Mouse (Mus musculus) bone marrow, adult 2 months (tissue): ENCODE measurements around the gene Inf2.
A peak's percentile ranks its signal among the peaks of the same experiment; 100 is the strongest.

Experiments used
- CTCF ChIP-seq: fragments of 200-500 bp; IDR thresholded peaks from 2 replicates; pipeline ENCODE4 v1.5.1; 2011; ENCODE audit warnings: low read length, control low read depth; ENCODE audit not compliant: control insufficient read depth, insufficient read depth
- POLR2A ChIP-seq: fragments of 200-500 bp; IDR thresholded peaks from 2 replicates; pipeline ENCODE4 v1.6.1; 2011; ENCODE audit warnings: low read depth, mild to moderate bottlenecking, control low read depth, low read length, borderline replicate concordance; ENCODE audit not compliant: control insufficient read depth

DNA sequence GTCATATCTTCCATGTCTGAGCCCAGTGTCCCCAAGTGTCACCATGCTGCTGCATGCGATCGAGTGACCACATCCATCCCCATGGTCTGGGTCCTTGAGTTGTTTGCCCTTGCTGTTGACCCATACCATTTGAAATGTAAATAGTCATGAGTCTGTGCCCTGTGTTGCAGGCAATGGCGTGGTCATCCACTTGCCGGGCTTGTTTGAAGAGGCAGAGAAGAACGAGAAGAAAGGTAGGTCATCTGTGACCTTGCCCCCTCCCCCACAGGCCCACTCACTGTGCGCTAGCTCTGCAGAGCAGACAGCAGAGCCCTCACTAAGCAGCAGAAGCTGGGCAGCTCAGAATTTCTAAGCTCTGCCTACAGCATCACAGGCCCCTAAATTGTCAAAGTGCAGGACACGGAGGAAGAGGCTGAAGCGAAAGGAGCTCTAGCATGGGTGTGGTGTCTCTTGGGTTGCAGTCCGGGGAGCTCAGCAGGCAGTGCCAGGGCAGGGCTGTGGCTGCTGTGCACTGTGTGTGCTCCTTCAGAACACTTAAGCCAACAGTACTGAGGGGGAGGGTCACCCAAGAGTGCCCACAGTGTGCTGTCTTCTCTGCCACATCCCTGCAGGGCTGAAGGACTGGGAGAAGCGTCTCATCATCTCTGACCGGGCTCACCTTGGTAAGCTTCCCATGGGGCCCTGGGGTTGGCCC lies 43.6 kb downstream of the Inf2 start:
- no peak for TF ChIP-seq CTCF
- 0 out of 2 replicates have a peak, but pooled peaks have one; percentile 41 for TF ChIP-seq POLR2A
